Mouse (Mus musculus) gastrocnemius, postnatal 10 days (tissue): ENCODE results near the gene Cpped1. TPM values are rescaled to one million over a fixed set of nuclear protein-coding genes. Genes with fewer than 3 reads are reported as not detected.

Experiments
- DNase-seq: peaks from one replicate; pipeline ENCODE4 v3.0.0; 2021; ENCODE audit warnings: mixed read lengths
- total RNA-seq, 2 experiments: library from RNA; stranded (reverse); gene quantifications; 2 replicates each; pipeline ENCODE4 v1.2.3; 2021

Cpped1 gene
- total RNA-seq, 2 experiments from 2014 or later, result 39.7 to 44.0 TPM

DNA sequence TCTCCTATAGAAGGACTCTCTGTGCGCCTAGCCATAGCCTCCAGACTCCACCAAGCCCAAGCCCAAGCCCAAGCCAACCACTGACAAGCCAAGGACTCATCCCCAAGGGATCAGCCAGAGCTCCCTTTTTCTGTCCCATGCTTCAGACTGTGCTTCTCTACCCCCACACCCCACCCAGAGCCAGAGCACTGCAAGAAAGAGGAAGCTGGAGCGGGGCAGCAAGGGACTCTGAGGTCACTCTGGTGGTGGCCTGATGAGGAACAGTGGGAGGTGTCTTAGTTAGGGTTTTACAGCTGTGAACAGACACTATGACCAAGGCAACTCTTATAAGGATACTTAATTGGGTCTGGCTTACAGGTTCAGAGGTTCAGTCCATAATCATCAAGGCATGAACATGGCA lies 65.8 kb downstream of the Cpped1 start:
- DNase-seq, result no peak

DNA sequence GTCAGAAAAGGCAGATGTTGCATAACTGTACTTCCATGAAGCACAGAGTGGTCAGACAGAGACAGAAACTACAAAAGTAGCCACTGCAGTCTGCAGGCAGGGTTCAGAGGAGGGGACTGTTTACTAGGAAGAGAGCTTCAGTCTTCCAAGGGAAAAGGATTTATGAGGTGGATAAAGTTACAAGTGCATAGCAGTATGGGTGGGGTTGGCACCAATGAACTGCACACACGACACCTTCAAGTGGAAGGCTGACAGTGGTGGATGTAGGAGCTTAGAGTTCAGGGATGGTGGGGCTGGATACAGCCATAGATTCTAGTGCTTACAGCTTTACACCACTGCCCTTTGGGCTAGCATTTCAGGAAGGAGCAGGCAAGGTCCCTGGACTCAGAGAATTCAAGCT lies 75.8 kb downstream of the Cpped1 start:
- no peak for DNase-seq

DNA sequence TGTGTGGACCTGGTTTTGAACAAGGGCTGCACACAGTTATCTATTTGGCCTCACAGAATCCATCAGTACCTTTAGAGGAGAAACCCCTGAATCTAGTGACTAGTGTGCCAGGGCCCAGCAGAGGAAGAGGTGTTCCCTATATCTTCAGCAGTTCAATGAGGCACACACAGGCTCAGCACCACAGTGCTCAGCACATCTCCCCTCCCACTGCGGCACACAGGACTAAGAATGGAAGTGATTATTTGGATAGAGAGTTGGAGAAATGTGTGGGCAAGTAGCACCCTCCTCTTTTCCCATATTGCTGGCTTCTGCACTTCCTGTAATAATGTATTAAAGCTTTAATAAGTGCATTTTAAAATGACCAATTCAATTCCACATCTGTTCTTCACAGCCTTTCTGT lies 80.4 kb downstream of the Cpped1 start:
- no peak for DNase-seq

DNA sequence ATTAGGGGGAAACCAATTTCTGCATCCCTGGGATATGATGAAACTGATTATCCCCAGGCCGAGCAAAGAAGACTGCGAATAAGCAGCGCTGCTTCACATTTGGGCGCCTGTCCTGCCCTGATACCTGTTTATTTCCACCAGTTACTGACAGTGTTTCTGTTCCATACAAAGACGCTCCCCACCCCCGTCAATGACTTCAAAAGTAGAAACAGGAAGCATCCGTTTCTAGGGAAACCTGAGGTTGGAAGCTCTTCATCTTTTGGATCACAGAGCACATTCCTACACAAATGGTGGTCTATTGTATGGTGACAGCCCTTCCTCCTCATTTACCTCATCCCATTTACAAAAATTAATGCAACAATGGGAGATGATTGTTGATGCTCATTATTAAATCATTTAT lies 84.4 kb downstream of the Cpped1 start:
- no peak for DNase-seq

DNA sequence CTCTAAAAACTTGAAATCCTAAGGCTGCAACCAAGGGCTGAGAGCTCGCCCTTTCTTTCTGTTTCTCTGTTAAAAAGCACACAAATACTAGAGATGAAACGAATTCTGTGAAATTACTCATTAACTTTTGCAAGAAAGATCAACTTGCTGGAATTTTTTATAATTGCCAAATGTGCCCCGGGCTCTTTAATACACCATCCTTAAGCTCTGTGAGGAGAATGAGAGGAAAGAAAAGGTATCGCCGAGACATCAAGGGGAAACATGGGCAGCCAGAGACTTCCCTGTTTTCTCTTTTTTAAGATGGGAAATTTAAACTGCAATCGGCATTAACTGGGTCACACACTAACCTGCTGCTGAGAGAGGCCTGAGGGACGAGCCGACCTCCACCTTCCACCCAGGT lies 84.9 kb downstream of the Cpped1 start:
- no peak for DNase-seq

DNA sequence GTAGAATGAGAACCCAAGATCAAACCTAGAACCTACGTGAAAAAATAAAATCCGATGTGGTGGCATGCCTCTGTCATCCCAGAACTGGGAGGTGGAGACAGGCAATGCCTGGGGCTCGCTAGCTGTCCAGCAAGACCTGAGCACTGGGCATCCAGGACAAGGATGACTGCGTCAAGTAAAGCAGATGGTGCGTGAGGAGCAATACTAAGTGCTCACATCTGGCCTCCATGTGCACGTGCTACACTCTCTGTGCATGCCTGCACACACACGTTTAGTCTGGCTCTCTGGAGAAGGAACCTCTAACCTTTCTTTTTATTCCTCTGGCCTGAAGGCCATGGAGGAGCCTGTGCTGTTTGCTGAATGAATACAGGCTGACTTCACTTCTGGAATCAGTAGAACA lies 88.5 kb downstream of the Cpped1 start:
- DNase-seq, result no peak

DNA sequence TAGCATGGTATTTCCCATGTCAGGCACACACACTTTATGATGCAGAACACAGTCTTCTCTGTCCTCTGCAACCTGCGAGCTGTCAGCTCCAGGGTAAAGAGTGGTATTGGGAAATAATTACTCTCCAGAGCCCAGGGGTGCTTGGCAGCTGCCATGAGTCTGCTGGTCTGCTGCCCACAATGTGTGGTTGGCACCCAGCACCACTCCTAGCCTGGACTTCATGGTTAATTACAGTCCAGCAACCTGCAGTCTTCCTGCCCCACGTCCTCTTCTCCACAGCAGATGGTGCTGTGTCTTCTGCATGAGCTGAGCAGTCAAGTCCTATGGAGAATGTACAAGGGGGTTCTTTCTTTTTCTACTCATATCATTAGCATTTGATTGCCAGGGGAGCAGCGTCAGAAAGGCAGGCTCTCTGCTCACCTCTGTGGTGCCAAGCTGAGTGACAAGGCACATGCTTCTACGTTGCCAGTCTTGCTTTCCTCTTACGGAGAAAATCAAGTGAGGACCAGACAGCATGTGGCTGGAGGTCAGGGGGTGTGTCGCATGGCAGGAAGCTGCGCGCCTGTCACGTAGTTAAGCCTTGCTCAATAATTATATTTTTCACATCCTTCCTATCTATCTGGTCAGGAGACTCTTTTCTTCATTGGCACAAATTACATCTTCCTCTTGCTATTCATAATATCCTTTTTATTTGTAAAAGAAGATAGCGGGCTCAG lies 94.2 kb downstream of the Cpped1 start:
- no peak for DNase-seq

DNA sequence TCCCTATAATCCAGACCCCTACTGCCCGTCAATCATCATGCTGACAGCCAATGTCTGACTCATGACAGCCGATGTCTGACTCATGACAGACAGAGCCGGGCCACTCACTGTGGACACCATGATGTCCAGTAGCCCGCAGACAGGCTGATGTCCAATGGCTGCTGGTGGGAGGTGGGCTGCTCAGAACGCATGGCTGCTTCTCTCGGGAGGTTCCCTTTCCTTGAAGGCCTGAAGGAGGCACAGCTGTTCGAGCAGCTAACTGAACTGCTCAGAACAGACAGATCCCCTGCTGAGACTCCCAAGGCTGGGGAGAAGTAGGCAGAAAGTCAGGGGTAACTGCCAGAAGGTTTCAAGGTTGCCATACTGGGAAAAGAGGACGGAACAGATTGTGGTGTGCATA lies 97.1 kb downstream of the Cpped1 start:
- no peak for DNase-seq

DNA sequence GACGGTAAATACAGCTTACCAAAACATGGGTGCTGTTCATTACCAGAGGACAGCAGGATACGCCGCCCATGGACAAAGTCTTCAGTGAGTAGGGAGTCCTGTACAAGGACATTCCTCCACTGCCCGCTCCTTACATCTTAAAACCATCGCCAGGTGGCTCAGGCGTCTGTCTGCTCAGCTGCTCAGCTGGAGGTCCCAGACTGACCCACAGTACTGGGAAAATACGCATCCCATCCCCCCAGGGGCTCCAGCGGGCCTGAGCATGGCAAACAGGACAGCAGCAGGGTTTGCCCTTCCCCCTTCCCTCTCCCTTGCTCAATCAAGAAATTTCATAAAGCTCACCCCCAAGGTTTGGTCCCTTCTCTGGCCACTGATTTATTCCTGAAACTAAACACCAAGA lies 99.6 kb downstream of the Cpped1 start:
- no peak for DNase-seq

DNA sequence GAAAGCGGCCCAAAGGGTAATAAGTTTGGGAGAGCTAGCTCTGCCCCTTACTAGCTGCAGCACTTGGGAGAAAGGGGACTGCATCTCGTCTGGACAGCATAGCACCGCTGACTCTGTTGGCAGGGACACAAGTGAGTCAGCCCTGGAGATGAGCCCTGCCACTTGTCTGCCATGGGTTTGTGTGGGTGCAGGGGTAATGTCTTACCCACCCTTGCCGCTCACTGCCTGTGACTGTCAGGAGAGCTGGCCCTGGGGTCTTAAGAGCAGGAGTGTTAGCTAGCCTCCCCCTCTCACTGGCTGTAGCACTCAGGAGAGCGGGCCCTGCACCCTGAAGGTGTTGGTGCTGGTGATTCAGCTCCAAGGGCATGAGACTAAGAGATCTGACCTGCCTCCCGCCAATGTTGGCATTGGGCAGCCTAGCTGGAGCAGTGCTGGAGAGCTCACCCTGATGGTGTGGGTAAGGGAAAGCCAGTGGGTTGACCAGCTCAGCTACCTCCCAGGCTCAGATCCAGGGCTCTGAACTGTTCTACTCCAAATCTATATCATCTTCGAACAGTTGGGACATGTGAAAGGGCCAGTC lies 107.2 kb downstream of the Cpped1 start:
- no peak for DNase-seq

DNA sequence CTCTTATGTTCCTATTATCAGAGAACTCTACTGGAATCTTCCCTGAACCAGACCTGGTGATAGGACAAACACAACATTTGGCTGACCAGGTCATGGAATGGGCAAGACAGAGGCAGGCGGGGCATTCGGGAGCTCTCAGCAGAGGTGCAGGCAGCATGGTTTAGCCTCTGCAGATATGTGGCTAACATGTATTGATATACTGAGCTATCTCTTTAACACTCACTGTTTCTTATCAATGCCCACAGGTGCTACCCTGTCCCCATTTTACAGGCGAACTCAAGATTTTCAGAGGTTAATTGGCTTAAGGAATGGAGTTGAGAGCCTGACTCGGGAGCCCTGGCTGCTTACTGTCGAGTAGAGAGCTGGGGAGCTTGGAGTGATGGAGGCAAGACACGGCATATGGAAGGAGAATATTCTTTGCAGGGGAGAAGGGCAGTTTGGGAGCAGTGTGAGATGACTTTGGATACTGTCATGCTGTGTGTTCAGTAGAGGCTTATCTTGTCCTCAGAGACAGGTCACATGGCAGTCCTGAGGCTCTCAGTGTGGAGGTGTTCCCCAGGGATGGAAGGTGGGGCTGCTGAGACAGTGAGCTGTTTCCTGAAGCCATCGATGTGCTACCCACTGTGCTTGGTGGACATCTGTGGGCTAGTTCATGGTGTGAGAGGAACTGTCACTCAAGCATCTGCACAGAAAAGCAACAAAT lies 113.3 kb downstream of the Cpped1 start:
- DNase-seq, result no peak

DNA sequence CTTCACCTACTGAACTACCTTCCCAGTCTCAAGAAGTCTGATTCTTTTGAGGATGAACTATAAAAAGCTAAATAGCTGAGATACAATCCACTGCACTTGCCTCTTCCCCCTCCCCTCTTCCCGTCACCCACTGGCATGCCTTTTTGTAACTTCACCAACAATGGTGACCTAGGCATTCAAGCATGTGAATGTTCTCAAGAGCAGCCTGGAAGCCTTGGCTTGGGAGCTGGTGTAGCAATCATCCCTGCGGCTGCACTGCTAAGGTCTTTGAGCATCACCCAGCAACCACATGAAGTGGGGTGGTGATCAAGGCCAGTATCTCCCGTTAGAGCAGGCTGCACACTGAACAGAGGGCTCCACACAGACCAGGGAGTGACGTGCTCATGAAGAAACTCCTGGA lies 114.6 kb downstream of the Cpped1 start:
- no peak for DNase-seq

DNA sequence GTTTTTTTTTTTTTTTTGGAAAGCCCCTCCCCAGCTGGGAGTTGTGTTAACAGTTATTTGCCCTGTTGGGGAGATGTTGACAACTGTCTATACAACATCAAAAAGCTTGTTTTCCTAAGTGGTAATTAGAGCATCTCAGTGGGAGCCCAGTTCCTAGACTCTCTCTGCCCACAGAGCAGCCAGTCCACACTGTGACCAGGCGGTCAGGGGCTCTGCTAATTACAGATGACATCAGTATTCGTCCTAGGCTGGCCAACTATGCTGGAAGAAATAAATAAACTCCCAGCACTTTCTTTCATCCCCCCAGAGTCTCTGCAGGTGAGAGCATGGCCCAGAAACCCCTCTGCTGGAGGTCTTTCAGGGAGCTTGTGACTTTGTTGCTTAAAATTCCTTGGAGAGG lies 115.9 kb downstream of the Cpped1 start:
- DNase-seq, result no peak

DNA sequence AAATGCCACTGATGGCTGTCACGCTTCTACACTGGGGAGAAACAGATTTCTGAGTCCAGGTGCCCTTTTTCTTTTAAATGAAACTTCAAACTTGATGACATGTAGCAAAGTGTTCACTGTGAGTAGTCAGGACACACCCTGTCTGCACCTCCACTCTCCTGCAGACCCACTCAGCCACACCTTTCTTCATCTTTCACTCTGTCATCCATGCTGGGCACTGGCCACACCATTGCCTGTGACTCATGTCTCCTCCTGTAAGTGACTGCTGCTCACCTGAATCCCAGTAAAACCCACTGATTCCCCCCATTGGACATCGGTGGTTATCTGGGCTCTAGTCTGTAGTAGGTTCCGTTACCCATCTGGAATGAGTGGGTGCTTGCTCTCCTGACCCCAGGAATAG lies 118.8 kb downstream of the Cpped1 start:
- DNase-seq, result no peak

DNA sequence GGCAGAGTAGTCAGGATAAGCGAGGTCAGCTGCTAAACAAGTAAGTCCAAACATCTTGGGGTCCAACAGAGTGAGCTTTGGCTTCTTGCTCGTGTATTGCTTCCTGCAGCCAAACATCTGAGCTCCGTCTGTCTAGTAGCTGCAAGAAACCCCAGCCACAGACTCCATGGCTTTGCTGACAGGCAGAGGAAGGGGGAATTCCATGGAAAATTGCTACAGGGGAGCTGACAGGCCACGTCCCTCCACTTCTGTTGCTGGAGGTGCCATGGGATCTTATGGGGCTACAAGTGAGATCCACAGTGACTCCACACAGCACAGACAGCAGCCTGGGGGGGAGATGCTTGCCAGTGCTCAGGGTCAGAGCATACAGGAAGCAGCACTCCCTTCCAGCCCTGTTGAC lies 123.4 kb downstream of the Cpped1 start:
- no peak for DNase-seq

DNA sequence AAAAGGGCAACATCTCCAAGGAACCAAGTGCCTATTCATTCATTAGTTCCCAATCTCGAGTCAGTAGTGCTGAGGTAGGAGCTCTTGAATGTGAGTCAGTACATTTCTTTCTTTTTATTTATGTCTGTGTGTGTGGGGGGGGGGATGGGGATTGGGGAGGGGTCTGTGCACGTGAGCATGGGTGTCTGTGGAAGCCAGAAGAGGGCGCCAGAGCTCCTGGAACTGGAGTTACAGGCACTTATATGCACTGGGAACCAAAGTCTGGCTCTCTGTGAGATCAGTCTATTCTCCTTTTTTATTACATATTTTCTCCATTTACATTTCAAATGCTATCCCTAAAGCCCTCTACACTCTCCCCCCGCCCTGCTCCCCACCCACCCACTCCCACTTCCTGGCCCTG lies 124.9 kb downstream of the Cpped1 start:
- no peak for DNase-seq

DNA sequence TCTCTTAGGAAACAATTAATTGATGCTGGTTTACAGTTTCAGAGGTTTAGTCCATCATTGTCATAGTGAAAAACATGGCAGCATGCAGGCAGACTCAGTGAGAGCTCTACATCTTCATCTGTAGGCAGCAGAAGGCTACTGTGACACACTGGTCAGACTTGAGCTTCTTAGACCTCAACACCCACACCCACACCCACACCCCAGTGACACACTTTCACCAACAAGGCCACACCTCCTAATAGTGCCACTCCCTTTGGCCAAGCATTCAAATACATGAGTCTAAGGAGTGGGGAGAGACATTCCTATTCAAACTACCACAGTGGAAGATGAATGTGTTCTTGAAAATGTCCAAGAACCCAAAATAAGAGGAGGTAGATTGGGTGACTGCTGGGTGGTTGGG lies 125.9 kb downstream of the Cpped1 start:
- DNase-seq, result no peak

DNA sequence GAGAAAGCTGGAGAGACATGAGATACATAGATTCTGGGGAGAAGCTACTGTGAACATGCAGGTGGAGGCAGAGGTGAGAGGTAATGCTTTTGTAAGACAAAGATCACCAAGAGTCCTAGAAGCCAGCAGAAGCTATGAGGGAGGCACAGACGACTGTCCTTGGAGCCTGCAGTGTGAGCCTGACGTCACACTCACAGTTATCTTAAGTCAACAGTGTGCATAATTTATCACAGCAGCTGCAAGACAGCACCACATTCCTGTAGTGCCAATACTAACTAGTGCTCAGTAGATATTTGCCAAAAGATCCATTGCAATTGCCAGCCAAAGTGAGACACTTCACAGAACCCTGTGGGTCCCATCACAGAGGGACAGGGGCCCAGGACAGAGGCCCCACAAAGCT lies 127.2 kb downstream of the Cpped1 start:
- DNase-seq, result no peak

DNA sequence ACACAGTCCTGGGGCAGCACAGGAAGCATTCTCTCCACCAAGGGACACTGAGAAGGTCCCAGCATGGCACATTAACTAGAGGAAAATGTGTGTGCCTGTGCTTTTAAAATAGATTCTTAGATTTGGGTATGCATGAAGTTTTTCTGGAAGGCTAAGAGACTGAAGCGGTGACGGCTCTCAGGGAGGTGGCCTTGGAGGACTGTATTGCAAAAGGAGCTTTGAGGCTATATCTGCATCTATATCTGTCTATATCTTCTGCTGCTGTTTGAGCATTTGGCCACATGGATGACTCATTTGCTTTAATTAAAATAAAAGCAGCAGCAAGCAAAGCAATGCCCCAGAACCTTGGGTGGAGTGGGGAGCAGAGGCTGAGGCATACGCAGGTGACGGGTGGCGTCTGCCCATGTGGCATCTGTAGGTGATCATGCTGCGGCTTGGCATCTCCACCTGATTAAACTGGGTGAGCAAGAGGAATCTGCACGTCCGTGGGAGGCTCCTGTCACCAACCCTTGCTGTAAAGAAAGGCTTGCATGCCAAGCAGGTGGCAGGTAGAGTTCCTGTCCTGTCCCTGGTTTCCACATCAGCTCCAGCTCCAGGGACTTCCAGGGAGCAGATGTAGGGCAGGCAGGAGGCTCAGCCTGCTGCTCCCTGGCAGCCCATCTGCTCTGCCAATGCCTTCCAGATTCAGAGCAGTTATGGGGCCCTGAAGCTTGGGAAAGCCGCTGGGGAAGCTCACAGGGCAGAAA lies 130.4 kb downstream of the Cpped1 start:
- no peak for DNase-seq

DNA sequence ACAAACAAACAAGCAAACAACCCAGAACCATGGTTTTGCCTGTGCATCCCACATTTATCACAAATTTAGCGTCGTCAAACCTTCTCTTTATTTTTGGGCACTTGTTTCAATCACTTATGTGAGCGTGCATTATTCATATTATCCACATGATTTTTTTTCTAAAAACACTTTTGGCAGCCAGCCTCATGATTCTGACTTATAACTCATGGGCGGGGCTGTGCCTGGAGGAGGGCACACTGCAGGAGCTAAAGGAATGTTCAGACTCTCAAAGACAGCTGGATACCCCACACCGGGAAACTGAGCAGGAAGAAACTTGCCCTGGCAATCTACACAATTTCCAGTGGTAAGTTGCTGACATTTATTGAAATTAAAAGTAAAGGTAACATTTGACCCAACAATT lies 131.1 kb downstream of the Cpped1 start:
- no peak for DNase-seq

DNA sequence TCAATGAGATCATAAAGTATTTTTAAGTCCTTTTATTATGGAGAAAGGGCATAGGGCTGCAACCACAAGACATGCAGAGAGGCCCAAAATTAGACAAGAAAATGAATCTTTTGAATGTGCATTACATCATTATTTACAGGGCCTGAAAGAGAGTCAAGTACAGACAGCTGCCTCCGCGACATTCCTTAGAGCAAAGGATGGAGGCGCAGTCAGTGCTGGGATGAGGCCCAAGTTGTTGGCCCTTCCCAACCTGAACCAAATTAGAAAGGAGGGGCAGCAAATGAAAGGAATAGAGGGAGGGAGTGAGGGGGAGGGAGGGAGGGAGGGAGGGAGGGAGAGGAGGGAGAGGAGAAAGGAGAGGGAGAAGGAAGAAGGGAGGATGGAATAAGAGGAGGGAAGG lies 132.7 kb downstream of the Cpped1 start:
- no peak for DNase-seq

DNA sequence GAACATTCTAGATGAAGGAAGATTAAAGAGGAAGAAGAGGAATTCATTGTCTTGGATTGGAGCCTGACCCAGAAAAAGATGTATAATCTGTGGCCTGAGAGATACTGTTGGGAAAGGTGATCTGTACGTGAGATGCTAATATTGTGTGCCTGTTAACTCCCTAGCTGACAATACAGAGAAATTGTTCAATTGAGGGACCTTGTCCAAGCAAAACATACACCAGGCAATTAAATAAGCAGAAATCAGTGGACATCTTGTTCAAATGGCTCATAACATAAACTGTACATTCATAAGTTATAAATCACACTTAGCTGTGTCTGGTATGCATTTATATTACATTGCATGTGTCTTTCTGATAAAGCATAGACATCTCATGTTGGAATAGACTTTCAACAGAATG lies 134.9 kb downstream of the Cpped1 start:
- DNase-seq, result no peak

DNA sequence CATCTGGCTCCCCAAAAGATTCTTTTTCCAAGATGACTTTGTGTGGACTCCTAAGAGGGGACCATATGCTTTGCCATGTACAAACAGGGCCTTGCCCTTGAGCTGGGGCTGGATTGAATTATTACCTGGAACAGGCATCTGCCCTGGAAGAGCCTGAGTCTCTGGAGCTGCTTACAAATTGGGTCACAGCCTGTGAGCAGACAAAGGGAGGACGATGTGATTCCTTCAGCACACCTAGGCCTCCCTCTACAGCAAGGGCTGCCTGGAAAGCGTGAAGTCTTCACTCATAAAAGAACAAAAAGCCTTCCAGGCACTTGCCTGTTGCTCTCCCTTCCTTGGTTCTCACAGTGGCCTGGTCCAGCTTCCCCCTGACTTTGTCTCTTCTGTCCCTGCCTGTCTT lies 136.9 kb downstream of the Cpped1 start:
- no peak for DNase-seq
